Mouse (Mus musculus) midbrain, embryonic 11.5 days (tissue): ENCODE data around the gene Lrrc59. TPM values are rescaled to one million over a fixed set of nuclear protein-coding genes. Genes with fewer than 3 reads are reported as not detected.

Experiments used
- ATAC-seq: fragments of 200-750 bp; cut with Nextera tagmentation; 2 replicates; pipeline ENCODE4 v1.8.0; 2017; ENCODE audit warnings: moderate TSS enrichment, moderate library complexity; ENCODE audit not compliant: low FRiP score
- DNase-seq: peaks from one replicate; pipeline ENCODE4 v3.0.0; 2015; ENCODE audit warnings: low spot score; ENCODE audit errors: missing footprints
- H3K27ac ChIP-seq: fragments of 300-500 bp; sonication (generic); 2 replicates; pipeline ENCODE4 v1.5.1; 2014; ENCODE audit warnings: low read depth, low read length
- H3K27me3 ChIP-seq: fragments of 300-500 bp; sonication (generic); 2 replicates; pipeline ENCODE4 v1.6.1; 2014; ENCODE audit warnings: mild to moderate bottlenecking, low read length, moderate library complexity, mixed read lengths; ENCODE audit not compliant: control insufficient read depth, insufficient read depth
- H3K36me3 ChIP-seq: fragments of 300-500 bp; sonication (generic); 2 replicates; pipeline ENCODE4 v1.6.1; 2014; ENCODE audit warnings: mild to moderate bottlenecking, low read length, moderate library complexity, mixed read lengths; ENCODE audit not compliant: control insufficient read depth, insufficient read depth
- H3K4me1 ChIP-seq: fragments of 300-500 bp; sonication (generic); 2 replicates; pipeline ENCODE4 v1.6.1; 2014; ENCODE audit warnings: low read length; ENCODE audit not compliant: control insufficient read depth, insufficient read depth
- H3K4me2 ChIP-seq: fragments of 300-500 bp; sonication (generic); 2 replicates; pipeline ENCODE4 v1.6.1; 2014; ENCODE audit warnings: mild to moderate bottlenecking, moderate library complexity
- H3K4me3 ChIP-seq: fragments of 300-500 bp; sonication (generic); 2 replicates; pipeline ENCODE4 v1.5.1; 2014; ENCODE audit warnings: low read depth, low read length
- H3K9ac ChIP-seq: fragments of 300-500 bp; sonication (generic); 2 replicates; pipeline ENCODE4 v1.6.1; 2014; ENCODE audit warnings: low read length
- H3K9me3 ChIP-seq: fragments of 300-500 bp; sonication (generic); 2 replicates; pipeline ENCODE4 v1.6.1; 2016; ENCODE audit warnings: low read length; ENCODE audit not compliant: control insufficient read depth
- WGBS: fragments of 180-500 bp; shearing (Covaris S2); extraction: QIAGEN DNeasy Blood & Tissue Kit; methylation state at CpG from one replicate; pipeline ENCODE4 v1.1.7; 2014; 5-methylcytosine and 5-hydroxymethylcytosine counted together
- polyA plus RNA-seq: library from polyadenylated mRNA; unstranded; fragments of >200 nt; fragmentation: Nextera tagmentation; extraction: Ambion mirVana; gene quantifications from 2 replicates; pipeline ENCODE4 v1.2.1, GENCODE M21; 2014

The Lrrc59 gene
- polyA plus RNA-seq, 1 experiment from 2014 or later = 199 TPM

DNA sequence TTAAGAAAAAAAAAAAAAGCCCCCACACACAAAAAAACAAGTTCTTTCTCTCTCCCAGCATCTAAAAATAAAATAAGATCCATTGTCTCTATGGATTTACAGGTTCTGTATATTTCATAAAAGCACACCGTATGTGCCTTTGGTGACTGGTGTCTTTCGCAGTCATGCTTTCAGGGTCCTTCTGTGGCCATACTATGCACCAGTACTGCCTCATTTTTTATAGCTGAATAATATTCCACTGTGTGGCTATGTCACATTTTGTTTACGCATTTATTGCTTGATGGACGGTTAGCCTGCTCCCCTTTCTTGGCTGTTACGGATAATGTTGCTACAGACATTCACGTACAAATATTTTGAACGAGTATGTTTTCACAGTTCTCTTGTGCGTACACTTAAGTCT is 23.4 kb downstream of the Lrrc59 start:
- ATAC-seq (no peak), DNase-seq (no peak)
- Histone ChIP-seq H3K4me3 (peak overlapping the region; percentile 53), H3K27ac (no peak overlapping the region), H3K27me3 (no peaks in the 10 kb centered on the region), H3K4me2 (peak overlapping the region; percentile 58), H3K9me3 (no peaks in the 10 kb centered on the region), H3K9ac (peak overlapping the region; percentile 67; the same call in 1 of the 2 replicates), H3K36me3 (peaks cover 5% of the 10 kb centered on the region), H3K4me1 (peaks cover 5% of the 10 kb centered on the region; the same call in 1 of the 2 replicates)
- 45% methylated on average over 8 of the region's 8 CpGs for WGBS

DNA sequence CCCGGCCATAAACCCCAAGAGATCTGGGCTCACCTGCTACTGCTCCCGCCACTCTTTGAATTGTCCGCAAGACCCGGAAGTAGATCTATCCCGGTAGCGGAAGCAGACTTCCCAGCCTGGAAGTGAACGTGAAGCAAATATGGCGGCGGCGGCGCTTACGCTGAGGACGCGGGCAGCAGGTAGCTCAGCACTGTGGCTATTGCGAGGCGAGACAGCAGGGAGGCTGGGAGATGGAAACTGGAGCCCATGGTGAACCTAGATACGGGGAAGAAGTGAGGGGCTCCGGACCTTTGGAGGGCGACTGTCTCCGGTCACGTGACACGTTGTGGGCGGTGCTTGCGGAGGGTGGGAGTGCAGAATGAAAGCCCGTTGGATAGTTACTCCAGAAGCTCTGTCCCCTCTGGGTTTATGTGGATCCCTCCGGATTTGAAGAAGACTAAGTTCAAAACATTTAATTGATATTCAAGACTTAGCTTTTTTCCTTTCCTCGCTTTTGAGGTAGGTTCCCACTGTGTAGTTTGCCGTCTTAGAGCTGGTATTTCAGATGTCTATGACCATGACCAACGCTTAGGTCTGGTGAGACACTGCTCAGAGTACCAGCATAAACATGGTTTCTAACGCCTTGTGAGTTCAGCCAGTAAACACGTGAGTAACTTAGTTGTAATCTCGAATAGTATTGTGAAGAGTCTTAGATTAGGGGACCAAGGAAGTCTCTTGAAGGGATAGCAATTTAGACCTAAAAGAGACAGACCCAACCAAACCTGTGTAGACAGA is 24.3 kb downstream of the Lrrc59 start, which contains the start of the genes Mrpl27 and Eme1:
TSS of gene Mrpl27 (plus strand) at position 105 of the 774 bp plus-strand sequence.
TSS of gene Eme1 (minus strand) at position 302 of the 774 bp plus-strand sequence.
- peak; percentile 99 for DNase-seq
- Histone ChIP-seq H3K4me3 (peak within 1 kb of the TSS; percentile 53), H3K4me2 (peak within 1 kb of the TSS; percentile 58), H3K27me3 (no peaks in the 10 kb centered on the region), H3K9me3 (no peaks in the 10 kb centered on the region), H3K36me3 (peaks cover 5% of the 10 kb centered on the region; the same call in 1 of the 2 replicates), H3K9ac (peak within 1 kb of the TSS; percentile 67), H3K27ac (peak within 1 kb of the TSS; percentile 82), H3K4me1 (peaks cover 5% of the 10 kb centered on the region; the same call in 1 of the 2 replicates)
- under 1% methylated on average over 32 of the region's 32 CpGs for WGBS
- ATAC-seq = peak; percentile 91

DNA sequence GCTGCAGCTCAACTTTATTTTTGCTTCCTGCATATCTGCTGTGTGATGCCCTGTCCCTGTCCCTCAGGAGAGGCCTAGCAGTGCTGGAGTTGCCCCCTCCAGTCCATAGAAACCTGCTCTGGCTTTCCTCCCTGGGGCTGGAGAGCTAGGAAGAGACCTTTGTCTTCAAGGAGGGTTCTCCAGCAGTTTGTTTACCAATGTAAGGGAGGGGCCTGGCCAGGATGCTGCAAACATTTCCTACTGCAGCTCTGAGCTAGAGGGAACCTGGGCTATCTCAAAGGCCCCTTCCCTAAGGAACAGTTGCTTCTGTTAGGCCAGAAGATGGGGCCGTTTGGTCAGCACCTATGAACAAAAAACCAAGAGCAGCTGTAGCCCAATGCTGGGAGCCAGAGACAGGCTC is 31.8 kb downstream of the Lrrc59 start:
- WGBS = 55% methylated on average over 1 of the region's 1 CpGs
- Histone ChIP-seq H3K27me3 (no peaks in the 10 kb centered on the region), H3K9ac (no peak overlapping the region), H3K4me3 (no peak overlapping the region), H3K27ac (no peak overlapping the region), H3K9me3 (no peaks in the 10 kb centered on the region), H3K36me3 (peaks cover 12% of the 10 kb centered on the region), H3K4me2 (no peak overlapping the region), H3K4me1 (no peaks in the 10 kb centered on the region)
- no peak for ATAC-seq
- no peak for DNase-seq

DNA sequence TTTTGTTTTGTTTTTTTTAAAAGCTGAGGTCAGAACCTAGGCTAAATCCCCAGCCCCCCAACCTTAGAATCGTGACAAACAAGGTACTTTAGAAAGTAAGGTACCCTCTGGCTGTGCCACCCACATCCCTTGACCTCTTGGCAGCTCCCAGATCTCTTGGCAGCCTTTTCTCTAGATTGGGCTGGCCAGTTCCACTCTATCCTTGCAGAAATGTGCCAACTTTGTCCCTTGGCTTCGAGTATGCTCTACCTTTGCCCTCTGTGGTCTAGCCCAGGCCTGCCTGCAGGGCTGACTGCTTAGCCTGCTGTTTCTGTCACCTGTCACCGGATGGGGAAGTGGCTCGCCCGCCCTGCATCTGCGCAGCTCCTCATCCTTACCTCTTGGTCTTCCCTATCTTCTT is 35.7 kb downstream of the Lrrc59 start:
- Histone ChIP-seq H3K27ac (no peak overlapping the region), H3K4me1 (no peaks in the 10 kb centered on the region), H3K4me3 (no peak overlapping the region), H3K9ac (no peak overlapping the region), H3K27me3 (no peaks in the 10 kb centered on the region), H3K36me3 (peaks cover 39% of the 10 kb centered on the region), H3K4me2 (no peak overlapping the region), H3K9me3 (no peaks in the 10 kb centered on the region)
- DNase-seq (no peak), ATAC-seq (no peak)
- 92% methylated on average over 6 of the region's 6 CpGs for WGBS

DNA sequence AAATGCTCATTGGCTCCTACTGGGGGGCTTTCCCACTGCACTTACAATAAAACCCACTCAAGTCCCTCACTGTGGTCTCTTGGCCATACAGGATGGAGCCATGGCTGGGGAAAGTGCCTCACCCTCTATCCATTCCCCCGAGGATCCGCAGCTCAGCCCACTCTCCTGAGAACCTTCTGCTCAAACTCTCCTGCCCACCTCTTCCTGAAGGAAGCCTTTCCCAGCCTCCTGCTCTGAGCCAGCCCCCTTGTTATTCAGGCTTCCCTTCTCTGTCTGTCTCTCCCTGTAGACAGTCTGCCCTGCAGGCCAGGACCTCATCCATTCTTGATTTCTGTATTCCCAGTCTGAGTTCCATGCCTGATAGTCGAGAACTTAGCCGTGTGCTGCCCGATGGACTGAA is 45.4 kb downstream of the Lrrc59 start:
- 88% methylated on average over 5 of the region's 5 CpGs for WGBS
- no peak overlapping the region for H3K4me2 ChIP-seq
- peaks cover 17% of the 10 kb centered on the region for H3K4me1 ChIP-seq
- no peak overlapping the region for H3K9ac ChIP-seq
- H3K4me3 ChIP-seq = no peak overlapping the region
- no peak overlapping the region for H3K27ac ChIP-seq
- H3K27me3 ChIP-seq = no peaks in the 10 kb centered on the region
- DNase-seq = no peak
- H3K9me3 ChIP-seq = no peaks in the 10 kb centered on the region
- ATAC-seq = no peak
- H3K36me3 ChIP-seq = 0 out of 2 replicates have a peak, but pooled peaks cover 2% of the 10 kb centered on the region

DNA sequence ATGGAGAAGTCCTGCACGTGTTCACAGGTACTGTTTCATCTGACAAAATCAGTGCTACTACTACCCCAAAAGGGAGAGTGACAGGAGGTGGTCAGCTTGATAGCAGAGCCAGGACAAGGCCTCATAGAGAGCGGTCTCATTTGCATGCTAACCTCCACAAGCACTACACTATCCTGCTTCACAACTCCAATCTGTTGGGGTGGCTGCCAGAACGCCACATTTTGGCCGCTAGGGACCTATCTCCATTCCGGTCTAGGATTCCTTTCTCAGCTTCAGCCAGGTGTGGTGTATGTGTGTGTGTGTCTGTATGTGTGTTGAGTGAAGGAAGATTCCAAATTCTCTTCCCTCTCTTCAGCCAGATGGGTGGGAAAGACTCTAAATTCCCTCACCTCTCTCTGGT is 45.9 kb downstream of the Lrrc59 start:
- Histone ChIP-seq H3K4me2 (no peak overlapping the region), H3K4me3 (no peak overlapping the region), H3K4me1 (peaks cover 17% of the 10 kb centered on the region), H3K9me3 (no peaks in the 10 kb centered on the region), H3K36me3 (0 out of 2 replicates have a peak, but pooled peaks cover under 1% of the 10 kb centered on the region), H3K27ac (no peak overlapping the region), H3K9ac (no peak overlapping the region), H3K27me3 (no peaks in the 10 kb centered on the region)
- ATAC-seq = no peak
- 85% methylated on average over 5 of the region's 5 CpGs for WGBS
- no peak for DNase-seq

DNA sequence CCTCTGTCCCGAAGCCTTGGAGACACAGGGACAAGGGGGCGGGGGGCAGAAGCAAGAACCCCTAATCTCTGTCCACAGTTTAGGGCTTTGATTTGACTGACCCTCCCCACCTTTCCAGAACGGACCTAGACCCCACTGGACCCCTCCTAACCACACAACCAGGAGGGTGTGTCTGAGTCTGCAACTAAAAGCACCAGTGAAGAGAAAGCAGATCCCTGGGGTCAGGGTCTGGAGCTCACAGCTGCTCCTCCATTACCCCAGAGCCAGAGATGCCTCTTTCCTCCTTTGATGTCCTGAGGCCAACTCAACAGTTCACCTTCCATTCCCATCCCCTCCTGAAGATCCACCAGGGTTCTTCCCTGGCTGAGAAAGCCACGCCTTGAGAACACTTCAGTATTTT is 46.7 kb downstream of the Lrrc59 start:
- Histone ChIP-seq H3K4me1 (peaks cover 17% of the 10 kb centered on the region), H3K4me3 (peak overlapping the region; percentile 94), H3K27me3 (no peaks in the 10 kb centered on the region), H3K27ac (no peak overlapping the region), H3K9ac (peak overlapping the region; percentile 96), H3K9me3 (no peaks in the 10 kb centered on the region), H3K36me3 (no peaks in the 10 kb centered on the region), H3K4me2 (peak overlapping the region; percentile 91)
- ATAC-seq = peak; percentile 8; the same call in 1 of the 2 replicates
- DNase-seq = peak; percentile 88
- 42% methylated on average over 4 of the region's 4 CpGs for WGBS

DNA sequence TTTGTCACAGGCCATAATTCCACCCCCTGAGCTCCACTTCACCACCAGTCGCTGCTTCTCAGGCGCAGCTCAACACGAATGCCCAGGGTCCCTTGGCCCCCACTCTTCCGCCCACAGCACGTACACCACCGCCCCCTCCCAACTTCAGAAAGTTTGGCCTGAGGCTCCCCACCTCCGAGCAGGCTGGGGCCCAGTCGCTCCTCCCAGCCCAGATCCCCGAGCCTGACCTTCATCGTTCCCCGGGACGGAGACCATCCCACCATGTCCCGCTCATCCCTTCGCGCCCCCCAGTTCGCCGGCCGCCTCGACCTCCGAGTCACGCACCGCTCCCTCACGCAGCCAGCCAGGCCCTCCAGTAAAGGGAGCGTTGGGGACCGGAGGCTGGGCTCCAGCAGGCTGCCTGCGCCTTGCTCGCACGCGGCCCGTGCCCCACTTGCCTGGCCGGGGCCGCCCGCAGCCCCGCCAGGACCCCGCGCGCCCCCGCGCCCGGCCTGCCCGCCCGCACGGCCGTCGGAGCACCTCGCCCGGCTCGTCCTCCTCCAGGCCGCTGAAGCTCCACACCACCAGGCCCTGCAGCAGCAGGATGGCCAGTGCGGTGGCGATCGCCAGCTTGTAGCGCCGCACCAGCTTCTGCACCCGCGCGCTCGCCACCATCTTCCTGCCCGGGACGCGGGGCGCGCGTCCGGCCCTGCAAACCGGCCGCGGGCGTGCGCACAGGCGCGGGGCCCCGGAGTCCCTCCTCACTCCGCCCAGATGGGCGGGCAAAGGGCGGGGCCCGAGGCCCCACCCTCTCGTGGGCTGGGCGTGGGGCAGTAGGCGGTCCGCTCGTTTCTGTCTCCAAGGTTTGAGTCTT is 47.4 kb downstream of the Lrrc59 start, which contains the start of gene Xylt2:
TSS of gene Xylt2 (minus strand) at position 762 of the 853 bp plus-strand sequence.
- WGBS = under 1% methylated on average over 70 of the region's 82 CpGs
- Histone ChIP-seq H3K4me2 (peak within 1 kb of the TSS; percentile 91), H3K27me3 (no peaks in the 10 kb centered on the region), H3K9me3 (no peaks in the 10 kb centered on the region), H3K4me1 (peaks cover 17% of the 10 kb centered on the region), H3K4me3 (peak within 1 kb of the TSS; percentile 94), H3K9ac (peak within 1 kb of the TSS; percentile 96), H3K36me3 (no peaks in the 10 kb centered on the region), H3K27ac (peak within 1 kb of the TSS; percentile 74)
- ATAC-seq = peak; percentile 95
- peak; percentile 100 for DNase-seq
